Mouse (Mus musculus) myocyte (in vitro differentiated cells): ENCODE data around the gene Fbxo4.

ENCODE experiments used
- MAX ChIP-seq: IDR thresholded peaks from one replicate; pipeline ENCODE4 v1.6.1; 2011; ENCODE audit warnings: low read depth, mild to moderate bottlenecking, control low read depth
- POLR2A ChIP-seq: IDR thresholded peaks from one replicate; pipeline ENCODE4 v1.6.1; 2011; ENCODE audit warnings: low read depth, mild to moderate bottlenecking, control low read depth, moderate library complexity; ENCODE audit not compliant: insufficient read length
- POLR2AphosphoS2 ChIP-seq: IDR thresholded peaks from one replicate; pipeline ENCODE4 v1.6.1; 2011; ENCODE audit warnings: low read depth, control low read depth; ENCODE audit not compliant: insufficient read length
- REST ChIP-seq: IDR thresholded peaks from one replicate; pipeline ENCODE4 v1.6.1; 2011; ENCODE audit warnings: mild to moderate bottlenecking, control low read depth, moderate library complexity; ENCODE audit not compliant: insufficient read depth, insufficient read length
- TCF12 ChIP-seq: IDR thresholded peaks from one replicate; pipeline ENCODE4 v1.6.1; 2011; ENCODE audit warnings: mild to moderate bottlenecking, control low read depth; ENCODE audit not compliant: poor library complexity, insufficient read depth, severe bottlenecking
- USF1 ChIP-seq: IDR thresholded peaks from one replicate; pipeline ENCODE4 v1.6.1; 2011; ENCODE audit warnings: low read depth, mild to moderate bottlenecking, control low read depth, moderate library complexity

DNA sequence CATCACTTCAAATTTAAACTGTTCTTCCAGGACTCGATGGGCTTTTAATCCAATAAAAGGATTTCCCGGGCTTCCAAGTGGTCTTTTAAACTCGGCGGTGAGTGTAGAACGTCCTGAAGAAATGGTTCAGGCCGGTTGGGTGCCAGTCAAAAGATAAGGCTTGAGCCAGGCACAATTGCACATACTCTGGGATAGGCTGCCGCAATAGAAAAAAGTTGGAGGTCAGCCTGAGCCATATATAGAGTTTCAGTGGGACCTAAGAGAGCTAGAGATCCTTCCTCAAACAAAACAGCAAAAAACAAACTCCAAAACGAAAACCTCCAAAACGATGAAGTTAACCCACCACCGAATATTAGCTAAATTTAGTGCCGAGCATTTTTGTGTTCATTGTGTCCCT lies 46.1 kb upstream of the Fbxo4 start:
- TF ChIP-seq POLR2A (no peak), TCF12 (no peak), MAX (no peak), USF1 (no peak), REST (no peak), POLR2AphosphoS2 (no peak)
